Mouse (Mus musculus): ENCODE results near the gene Slc35d2.
"Not testable (repeated sequence)": the region's sequence is repeated elsewhere in the genome, so short reads cannot be mapped to it uniquely, and the experiment has no call there.

Gene Slc35d2

GRCm38 (mm10) chr13:64060935-64061506 is 68.1 kb downstream of the Slc35d2 start:
- in situ Hi-C loops (cut with MboI; ENCODE audit: low sequenced_read_pairs) = no loop called here

GRCm38 (mm10) chr13:64053959-64054358 is 75.2 kb downstream of the Slc35d2 start:
- in situ Hi-C loops (cut with MboI; ENCODE audit: low sequenced_read_pairs) = no loop called here

- in situ Hi-C loops (cut with MboI; ENCODE audit: low sequenced_read_pairs) = not testable (repeated sequence)
These were observed 76.9 kb downstream of the Slc35d2 start for GRCm38 (mm10) chr13:64052281-64052680.

- in situ Hi-C loops (cut with MboI; ENCODE audit: low sequenced_read_pairs) = no loop called here
These were observed 78.3 kb downstream of the Slc35d2 start for GRCm38 (mm10) chr13:64050895-64051294.

- in situ Hi-C loops (cut with MboI; ENCODE audit: low sequenced_read_pairs) = no loop called here
These were observed 79.6 kb downstream of the Slc35d2 start for GRCm38 (mm10) chr13:64049535-64049934.

GRCm38 (mm10) chr13:64048467-64048866 is 80.7 kb downstream of the Slc35d2 start:
- in situ Hi-C loops (cut with MboI; ENCODE audit: low sequenced_read_pairs) = no loop called here
